Comparison of ENCODE assay signal across 8 mouse cellular contexts in genomic region chr19:40830703-40831415, GRCm38 (mm10). TPM values are rescaled to one million over a fixed set of nuclear protein-coding genes. Genes with fewer than 3 reads are reported as not detected.
A peak's percentile ranks its signal among the peaks of the same experiment; 100 is the strongest.
DNase-seq lines count a peak whose midpoint lies in the region; ATAC-seq lines count a peak whose summit lies in the region.

TSS of gene Ccnj (plus strand) at chr19:40831279.

- H3K4me2 ChIP-seq in hindbrain, embryonic 15.5 days: peak within 1 kb of the TSS; percentile 69

- DNase-seq in WW6 (ENCODE audit: low read depth, low spot score): peak; percentile 55
- DNase-seq in cerebellum, postnatal 36 days: peak; percentile 94 to 95
- DNase-seq in frontal cortex, postnatal 36 days (ENCODE audit: low spot score in 2 of 2): peak; percentile 92 to 96
- peak; percentile 90 for DNase-seq in left cerebral cortex, adult 11 months (ENCODE audit: low spot score)
- DNase-seq in lung, postnatal 36 days: peak; percentile 93
- DNase-seq in retina, embryonic 14.5 days (ENCODE audit: low spot score): peak; percentile 94
- DNase-seq in thymus, postnatal 36 days: peak; percentile 93

- H3K36me3 ChIP-seq in hindbrain, embryonic 15.5 days: no peaks in the 10 kb centered on the region

- under 1% methylated on average over 68 of the region's 71 CpGs for WGBS in hindbrain, embryonic 15.5 days

- H3K4me3 ChIP-seq in hindbrain, embryonic 15.5 days: peak within 1 kb of the TSS; percentile 65

- H3K27ac ChIP-seq in hindbrain, embryonic 15.5 days (replicated peaks): peak within 1 kb of the TSS; percentile 93

- no peaks in the 10 kb centered on the region for H3K9me3 ChIP-seq in hindbrain, embryonic 15.5 days

- H3K9ac ChIP-seq in hindbrain, embryonic 15.5 days: peak within 1 kb of the TSS; percentile 85

- H3K27me3 ChIP-seq in hindbrain, embryonic 15.5 days: no peaks in the 10 kb centered on the region

- H3K4me1 ChIP-seq in hindbrain, embryonic 15.5 days (replicated peaks): peaks cover 38% of the 10 kb centered on the region

- ATAC-seq in hindbrain, embryonic 15.5 days (ENCODE audit: low FRiP score, low read depth): peak; percentile 99

RNA-seq across cellular contexts. Expression of gene Ccnj, which starts in this region (rescaled TPM):
- 18.1 and 18.4 TPM in 2 replicates for polyA plus RNA-seq in hindbrain, embryonic 15.5 days (2015; fragmentation: Nextera tagmentation; extraction: Ambion mirVana)

Comparison
In these comparisons a context has a peak if more than half of its experiments do, and no peak if none do; other contexts are left out.
1. Peak in every context shown above with its lines: DNase-seq, ATAC-seq, H3K4me3 ChIP-seq and H3K27ac ChIP-seq.